Mouse (Mus musculus) granulocyte monocyte progenitor cell, adult 5-6 weeks (primary cell): ENCODE results near the gene Txk. TPM values are rescaled to one million over a fixed set of nuclear protein-coding genes. Genes with fewer than 3 reads are reported as not detected.

Experiments used
- ATAC-seq: replicated peaks from 2 replicates; pipeline ENCODE4 v1.8.0; 2016; ENCODE audit warnings: mild to moderate bottlenecking, moderate TSS enrichment, inconsistent platforms; ENCODE audit not compliant: poor library complexity, severe bottlenecking
- total RNA-seq, 2 experiments: library from RNA; stranded (forward) in 1 of 2; stranded (reverse) in 1 of 2; fragments of 200-712, 200-1000 nt in 1 of 2; fragments of >200 nt in 1 of 2; fragmentation: Nextera tagmentation in 1 of 2; gene quantifications; 2 replicates each; pipeline ENCODE4 v1.2.3; 2014 to 2017

The Txk gene
- total RNA-seq (2014; fragmentation: Nextera tagmentation) (not detected in 2 replicates), total RNA-seq (2017) (0.31 TPM in 1 of 2 replicates, not detected in the other)

DNA sequence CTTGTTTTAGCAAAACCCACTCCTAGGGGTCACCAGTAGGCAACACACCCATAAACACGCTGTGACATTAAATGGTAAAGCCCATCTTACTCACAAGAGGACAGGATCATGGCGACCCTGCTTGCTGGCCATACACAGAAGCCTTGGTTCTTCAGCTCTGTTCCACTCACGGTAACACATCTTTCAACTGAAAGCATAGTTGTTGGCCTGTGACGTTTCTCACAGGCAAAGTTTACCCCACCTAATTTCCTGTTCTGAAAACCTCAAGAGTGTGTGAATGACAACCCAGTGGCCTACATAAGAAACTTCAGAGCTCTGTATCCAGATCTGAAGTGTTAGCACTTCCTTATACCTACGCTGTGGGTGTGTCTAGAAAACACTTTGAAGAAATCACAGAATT, at the start of gene Txk:
TSS of gene Txk (minus strand) at position 193 of the 400 bp plus-strand sequence.
- ATAC-seq, result no peak

DNA sequence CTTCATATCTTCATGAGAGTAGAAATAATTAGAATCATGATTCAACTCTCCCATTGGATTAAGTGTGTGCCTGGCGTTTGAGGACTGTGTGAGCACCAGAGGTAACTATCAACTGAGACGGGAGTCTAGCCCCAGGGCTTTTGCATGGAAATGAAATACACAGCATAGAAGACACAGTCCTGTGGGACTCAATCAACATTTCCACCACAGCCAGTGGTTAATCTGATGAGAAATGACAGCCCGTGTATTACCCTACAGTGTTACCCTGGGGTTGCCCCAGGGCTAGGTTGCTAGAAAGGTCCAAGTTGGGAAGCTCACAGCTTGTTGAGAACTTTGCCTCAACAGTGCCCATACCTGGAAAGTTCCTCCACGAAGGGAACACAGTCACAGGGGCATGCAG, 46.0 kb upstream of the Txk start:
- ATAC-seq, result no peak

DNA sequence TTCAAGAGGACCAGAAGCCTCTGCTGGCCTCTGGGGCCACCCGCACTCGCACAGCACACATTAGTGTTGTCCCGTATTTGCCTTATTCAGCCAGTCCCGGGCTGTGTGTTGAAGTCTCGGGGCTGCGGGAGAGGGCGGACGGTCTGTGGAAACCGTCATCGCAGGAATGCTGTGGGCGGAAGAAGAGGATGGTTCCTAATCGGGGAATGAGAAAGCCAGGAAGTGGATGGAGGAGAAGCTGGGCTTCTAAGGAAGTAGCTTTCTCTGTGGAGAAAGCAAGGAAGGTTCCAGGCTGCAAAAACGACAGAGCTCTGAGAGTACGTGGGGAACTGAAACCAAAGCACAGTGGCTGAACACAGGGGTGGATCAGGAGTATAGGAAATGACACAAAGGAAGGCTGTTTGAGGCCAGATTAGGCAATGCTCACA, 43.6 kb upstream of the Txk start:
- peak; percentile 91 for ATAC-seq

DNA sequence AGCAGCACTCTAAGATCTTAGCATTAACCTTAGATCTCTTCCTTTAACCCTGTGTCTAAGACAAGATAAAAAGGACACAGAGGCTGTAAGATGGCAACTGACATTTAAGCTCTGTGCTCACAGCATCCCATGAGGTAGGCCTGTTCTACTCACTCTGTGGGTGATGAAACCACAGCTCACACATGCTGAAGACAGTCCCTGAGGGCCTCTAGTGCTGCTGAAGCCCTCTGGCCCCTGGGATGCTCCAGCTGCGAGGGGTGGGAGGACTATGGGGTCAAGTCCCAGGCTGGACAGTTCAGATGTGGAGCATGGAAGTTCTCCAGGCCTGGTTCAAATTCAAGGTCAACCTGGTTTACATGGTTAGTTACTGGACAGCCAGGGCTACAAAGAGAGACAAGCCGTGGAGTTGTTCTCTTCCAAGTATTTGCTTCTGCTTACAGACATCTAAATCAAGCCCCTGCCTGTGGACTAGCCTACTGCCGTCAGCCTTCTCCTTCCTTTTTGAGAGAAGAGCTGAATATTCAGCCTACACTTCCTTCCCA, 40.8 kb upstream of the Txk start:
- ATAC-seq, result no peak

DNA sequence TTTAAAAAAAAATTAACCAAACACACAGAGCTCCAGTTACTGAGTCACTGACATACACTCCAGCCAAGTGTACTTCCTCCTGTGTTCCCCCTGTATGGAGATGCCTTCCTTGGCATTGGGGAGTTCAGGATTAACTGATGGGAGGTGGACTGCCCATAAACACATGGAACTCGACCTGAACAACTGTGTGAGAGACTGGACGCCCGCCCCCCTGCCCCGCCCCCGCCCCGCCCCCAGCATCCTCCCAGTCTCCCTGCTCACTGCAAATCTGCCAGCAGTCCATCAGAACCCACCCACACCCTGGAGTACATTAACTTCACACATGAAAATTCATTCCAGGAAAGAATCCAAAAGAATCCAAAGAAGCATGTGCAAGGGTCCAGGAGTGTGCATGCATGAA, 39.2 kb upstream of the Txk start:
- ATAC-seq, result no peak

DNA sequence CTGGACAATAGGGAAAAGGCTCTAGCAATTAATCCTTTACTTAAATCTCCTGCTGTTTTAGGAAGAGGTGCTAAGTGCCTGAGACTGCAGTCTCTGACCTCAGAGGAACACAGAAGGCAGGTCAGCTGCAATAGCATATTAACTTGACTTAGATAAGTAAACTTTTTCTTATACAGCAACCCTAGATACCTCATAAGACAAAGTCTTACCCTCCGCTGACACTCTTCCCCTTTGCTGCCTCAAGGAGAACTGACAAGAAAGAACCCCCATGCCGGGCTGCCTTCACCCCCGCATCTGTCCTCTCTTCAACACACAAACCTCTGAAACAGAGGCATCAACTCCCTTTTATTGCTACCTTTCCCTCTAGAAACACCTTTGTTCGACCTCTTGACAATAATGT, 38.8 kb upstream of the Txk start:
- no peak for ATAC-seq

DNA sequence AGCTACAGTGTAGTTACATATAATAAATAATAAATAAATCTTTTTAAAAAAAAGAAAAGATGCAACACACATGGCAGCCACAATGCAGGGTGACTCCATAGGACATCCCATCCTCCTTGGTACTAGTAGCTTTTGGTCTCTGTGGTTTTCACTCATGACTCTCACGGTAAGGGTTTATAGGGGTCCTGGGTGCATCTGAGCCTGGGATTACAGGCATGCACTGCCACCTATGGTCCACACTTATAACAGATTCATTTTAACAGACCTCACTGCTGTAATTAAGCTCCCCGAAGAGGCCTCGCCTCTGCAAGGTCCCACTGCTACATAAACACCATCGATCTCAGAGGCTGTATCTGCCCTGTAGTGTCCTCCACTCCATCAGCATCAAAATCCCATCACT, 32.9 kb upstream of the Txk start:
- ATAC-seq, result no peak

DNA sequence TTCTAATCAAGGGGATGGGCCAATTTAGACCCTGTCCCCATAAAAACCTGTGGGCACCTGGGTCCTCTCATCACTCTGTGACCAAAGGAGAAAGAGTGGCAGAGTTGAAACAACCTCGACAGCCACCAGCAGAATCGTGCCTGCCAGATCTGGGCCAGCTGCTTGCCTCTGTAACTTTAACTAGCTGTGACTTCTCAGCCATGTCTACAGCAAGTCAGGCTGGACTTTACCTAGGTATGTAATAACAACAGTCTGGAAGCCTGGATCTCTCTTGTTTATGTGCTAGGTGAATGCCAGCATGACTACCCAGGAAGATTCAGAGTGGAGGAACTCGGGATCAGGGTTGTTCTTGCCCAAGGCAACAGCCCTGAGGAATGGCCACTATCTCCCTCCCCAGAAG, 32.1 kb upstream of the Txk start:
- ATAC-seq, result no peak

DNA sequence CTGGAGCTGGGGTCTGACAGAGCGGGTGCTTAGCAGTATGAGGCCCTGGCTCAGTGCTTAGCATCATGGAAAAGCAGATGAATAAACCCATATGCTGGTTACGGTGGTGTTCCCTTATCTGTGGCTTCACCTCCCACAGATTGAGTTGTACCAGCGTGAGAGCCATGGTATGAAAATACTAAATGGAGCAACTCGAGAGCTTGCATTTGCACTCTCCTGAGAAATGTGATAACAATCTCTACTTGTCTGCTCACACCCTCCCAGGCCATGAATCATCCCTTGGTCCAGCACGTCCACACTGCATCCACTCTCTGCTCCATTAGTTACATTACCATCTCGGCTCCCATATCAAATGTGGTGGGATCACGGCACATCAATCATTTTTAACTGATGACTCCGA, 31.4 kb upstream of the Txk start:
- no peak for ATAC-seq

DNA sequence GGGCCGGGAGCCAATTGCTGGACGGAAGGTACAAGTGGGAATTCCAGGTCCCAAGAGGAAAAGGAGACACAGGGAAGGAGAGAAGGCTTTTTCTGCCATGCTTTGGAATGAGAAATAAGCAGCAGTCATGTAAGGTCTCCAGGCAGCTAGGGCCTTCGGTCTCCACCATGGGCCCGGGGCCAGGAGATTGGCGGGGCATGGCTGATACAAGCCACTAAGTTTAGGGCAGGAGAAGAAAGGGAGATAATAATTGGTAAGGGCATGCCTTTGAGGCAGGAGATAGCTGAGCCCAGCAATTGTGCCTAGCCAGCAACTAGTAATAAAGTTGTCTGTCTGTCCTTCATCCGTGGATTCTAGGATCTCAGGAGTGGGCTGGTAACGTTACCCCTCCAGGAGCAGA, 30.5 kb upstream of the Txk start:
- no peak for ATAC-seq

DNA sequence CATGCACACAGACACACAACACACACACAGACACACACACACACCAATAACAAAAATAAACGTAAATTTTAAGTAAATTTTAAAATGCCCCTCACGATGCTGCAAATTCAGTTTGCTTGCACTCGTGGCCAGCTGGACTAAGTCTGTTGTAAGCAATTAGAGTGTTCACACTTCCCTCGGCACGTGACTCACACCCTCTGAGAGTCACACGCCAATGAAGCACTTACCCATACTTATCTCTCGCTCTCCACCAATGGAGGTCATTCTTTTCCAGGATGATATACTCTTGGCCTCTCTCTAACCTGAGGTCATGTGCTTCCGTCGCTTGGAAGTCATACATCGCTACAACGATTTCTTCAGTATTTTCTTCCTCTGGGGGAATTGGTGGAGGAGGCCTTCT, 29.2 kb upstream of the Txk start:
- ATAC-seq, result no peak

DNA sequence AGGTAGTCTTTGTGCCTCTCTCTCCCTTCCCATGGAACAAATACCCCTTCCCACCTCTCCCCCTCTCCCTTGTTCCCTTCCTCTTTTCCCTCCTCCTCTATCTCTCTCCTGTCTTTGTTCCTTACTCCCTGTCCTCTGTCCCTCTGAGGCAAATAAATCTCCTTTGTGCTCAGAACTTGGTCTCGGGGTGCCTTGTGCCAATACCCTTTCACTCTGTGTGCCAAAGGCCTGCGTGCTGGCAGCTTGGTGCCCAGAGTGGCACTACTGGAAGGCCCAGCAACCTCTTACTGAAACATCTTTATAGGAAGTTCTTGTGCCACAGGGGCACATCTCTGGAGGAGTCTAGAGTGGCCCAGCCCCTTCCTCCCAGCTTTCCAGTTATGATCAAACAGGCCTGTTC, 24.0 kb upstream of the Txk start:
- no peak for ATAC-seq

DNA sequence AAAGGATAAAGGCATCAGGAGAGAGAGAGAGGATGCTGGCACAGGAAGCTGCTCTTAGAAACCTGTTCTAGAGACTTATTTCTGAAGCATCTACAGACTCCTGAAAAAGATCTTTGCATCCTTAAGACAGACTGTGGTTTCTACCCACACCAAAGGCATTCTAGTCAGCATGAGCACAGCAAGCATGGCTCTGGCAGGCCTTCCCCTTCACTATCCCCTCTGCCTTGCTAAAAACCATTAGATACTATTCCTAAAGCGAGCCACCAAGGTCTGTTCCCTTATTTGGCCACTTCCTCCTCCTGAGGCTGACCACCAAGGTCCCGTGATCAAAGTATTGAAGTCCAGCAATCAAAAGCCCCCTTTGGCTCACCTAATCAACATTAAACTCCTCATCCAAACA, 23.6 kb upstream of the Txk start:
- peak; percentile 55 for ATAC-seq

DNA sequence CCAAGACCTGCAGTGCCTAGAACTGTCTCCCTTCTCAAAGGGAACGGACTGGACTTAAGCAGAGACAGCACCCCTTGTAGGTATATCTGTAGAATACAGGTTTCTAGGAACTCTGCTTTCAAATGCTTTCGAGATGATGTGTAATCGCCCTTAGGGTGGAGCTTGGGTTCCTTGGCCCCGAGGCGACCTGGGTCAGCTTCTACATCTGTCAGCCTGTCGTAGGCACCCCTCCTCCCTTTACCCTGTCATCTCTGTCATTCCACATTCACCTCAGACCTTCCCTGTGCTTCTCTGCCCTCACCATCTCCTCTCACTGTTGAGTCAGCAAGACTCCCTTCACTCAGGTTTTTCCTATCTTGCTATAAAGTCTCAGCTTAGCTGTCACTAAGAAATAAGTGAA, 17.3 kb upstream of the Txk start:
- ATAC-seq, result no peak

DNA sequence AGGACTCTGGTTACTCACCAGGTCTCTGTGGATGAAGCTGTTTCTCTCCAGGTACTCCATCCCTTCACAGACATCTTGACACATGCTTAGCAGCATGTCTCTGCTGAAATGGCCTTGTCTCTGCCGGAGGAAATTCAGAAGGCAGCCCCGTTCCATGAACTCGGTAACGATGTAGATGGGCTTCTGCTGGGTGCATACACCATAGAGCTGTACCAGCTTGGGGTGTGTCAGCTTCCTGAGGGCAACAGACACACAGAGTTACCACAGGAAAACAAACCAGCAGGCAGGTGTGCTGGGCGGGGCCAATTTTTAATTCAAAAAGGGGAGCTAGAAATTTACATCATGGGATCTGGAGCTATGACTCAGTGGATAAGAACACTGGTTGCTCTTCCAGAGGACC, 11.0 kb upstream of the Txk start:
- peak; percentile 21; the same call in 1 of the 2 replicates for ATAC-seq

DNA sequence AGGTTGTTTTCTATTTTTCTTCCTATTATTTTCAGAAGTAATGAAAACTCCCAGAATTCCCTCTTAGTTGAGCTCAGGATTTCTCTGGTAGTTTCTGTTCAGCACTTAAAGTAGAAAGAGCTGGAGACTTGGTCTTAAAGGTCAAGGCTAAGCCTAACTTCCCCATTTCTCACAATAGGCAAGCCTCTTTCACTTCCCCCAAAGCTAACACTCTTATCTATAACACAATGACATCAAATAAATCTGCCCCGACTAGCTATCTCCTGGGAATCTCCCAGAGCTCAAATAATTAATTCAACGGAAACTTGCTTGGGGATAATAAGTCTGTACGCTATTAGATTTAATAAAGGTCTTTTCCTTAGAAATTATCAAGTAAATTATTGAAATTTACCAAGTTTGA, 10.4 kb upstream of the Txk start:
- peak; percentile 87 for ATAC-seq

DNA sequence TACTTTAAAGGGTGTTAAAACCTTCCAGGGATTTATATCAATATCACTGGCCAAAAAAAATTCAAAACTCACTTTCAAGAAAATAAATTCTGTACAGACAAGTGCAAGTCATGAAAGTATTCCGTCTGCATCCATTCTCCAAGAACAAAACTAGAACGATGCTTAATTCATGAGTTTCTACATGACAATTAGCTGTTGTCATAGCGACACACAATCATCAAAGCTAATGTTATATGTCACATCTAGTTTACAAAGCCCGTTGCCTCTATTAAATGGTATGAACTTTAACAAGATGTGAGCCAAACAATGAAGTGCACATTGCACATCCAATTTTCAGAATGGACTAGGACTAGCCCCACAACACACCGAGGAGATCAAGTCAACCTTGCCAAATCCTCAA, 9.2 kb upstream of the Txk start:
- no peak for ATAC-seq

DNA sequence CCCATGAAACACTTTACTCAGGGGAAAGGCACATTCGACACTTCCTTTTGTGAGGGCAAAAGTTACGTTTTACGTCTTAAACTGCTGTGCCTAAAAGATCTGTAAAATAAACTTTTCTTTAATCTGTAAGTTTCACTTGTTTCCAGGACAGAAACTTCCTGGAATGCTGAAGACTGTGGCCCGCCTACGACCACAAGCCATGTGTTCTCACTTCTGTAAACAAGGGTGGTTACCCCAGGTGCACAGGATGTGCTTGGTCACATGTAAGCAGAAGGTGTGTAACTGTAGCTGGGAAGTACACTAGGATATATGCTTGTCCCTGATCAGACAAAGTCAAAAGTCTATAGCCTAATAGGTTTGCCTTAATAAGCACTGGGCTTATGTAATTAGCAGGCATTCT, 8.7 kb upstream of the Txk start:
- peak; percentile 48 for ATAC-seq

DNA sequence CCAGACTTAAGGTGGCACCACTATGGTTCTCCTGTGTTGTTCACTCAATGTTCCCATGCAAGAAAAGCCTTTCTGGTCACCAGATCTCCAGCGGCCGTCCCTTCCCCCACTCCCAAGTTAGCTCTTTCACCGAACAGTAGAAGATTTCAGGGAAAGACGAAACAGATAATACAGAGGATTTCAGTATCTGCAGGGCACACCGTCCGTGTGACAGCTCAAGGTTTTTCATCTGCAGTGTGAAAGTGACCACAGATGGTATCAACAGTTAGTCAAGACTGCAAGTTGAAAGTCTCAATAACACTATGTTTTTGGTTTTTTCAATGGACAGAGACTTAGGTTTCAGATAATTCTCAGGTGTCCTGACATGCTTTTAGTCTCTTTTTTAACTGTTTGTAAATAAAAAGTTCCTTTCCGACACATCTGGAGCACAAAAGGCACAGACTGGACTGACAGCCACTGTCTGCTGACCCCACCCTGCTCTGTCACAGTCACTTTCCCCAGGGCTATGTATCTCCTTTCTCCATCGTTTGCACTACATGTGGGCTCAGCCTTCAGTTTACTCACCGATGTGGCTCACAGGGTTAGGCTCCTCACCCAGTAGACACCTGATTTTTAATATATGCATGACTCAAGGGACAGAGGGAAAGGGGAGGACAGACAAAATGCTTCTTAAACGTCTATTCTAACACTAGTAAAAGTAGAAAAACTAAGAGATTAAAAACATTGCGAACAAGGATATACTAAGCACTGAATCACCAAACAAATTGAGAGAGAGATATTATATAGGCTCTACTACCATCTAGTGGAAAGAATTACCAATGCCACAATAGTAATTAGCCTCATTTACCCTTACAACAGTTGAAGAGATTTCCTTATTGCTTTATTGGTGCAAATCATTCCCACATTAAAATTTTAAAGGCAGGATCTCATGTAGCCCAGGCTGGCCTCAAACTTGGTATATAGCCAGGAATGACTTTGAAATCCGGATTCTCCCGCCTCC, 6.6 kb upstream of the Txk start:
- no peak for ATAC-seq

DNA sequence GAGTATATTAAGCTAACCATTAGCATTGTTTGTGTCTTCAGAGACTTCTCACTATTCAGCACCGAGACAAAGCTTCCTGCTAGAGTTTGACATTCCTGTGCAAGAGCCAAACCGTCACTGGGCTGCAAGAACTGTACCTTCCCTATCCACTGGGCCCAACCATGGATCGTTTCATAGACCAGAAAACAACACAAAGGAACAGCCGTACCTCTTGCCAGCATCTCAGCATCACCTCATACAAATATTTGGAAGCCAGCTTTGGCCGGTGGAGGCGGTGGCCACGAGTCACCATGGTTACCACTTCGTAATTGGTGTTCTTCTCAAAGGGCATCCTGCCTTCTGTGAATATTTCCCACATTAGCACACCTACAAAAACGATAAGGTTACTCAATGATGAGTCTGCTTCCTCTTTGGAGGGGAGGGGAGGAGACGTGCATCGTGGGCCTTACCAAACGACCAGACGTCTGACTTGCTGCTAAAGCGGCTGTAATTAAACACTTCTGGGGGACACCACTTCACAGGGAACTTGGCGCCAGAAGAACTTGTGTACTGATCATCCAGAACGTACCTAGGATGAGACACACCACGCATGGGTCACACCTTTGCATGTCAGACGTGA, 4.7 kb upstream of the Txk start:
- peak; percentile 43 for ATAC-seq

DNA sequence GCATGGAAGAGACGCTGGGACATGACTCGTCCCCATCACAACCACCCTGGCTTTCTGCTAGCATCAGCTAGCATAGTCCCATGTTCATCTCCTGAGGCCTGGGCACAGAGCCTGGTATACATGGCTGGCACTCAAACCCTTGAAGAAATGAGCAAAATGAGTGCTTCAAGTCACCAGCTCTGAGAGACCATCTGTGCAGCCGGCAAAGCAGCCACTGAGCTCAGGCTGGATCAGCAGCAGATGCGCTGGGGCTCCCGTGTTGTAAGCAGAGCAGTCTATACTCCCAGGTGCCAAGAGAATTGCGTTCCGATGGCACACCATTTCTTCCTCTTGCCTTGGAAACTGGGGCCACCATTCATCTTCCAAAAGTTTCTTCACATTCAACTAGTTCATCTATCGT, 3.4 kb upstream of the Txk start:
- no peak for ATAC-seq
